Mouse (Mus musculus): ENCODE measurements at regions not wholly inside any gene's neighbourhood (a gene's known extent, or its start where the extent isn't known, plus 50 kb on each side); places are given as distances from the start of the nearest gene placed in this dataset.

GRCm38 (mm10) chr4:30408525-30408924, 1555.4 kb upstream of the Map3k7 start:
- in situ Hi-C loops (cut with MboI, MseI) = no loop called here

GRCm38 (mm10) chr4:30447644-30448043, 1516.3 kb upstream of the Map3k7 start:
- in situ Hi-C loops (cut with MboI, MseI) = loop anchor here (10.0 kb wide), 1 partner anchor 1643 kb away; no protein-coding TSS in a partner anchor

GRCm38 (mm10) chr4:30450395-30450794, 1513.5 kb upstream of the Map3k7 start:
- in situ Hi-C loops (cut with MboI, MseI) = no loop called here

GRCm38 (mm10) chr4:30467336-30467933, 1496.5 kb upstream of the Map3k7 start:
- in situ Hi-C loops (cut with MboI, MseI) = no loop called here

- in situ Hi-C loops (cut with MboI, MseI) = no loop called here
Measured at GRCm38 (mm10) chr4:30476621-30477020, 1487.3 kb upstream of the Map3k7 start.

GRCm38 (mm10) chr4:30500067-30500670, 1463.7 kb upstream of the Map3k7 start:
- in situ Hi-C loops (cut with MboI, MseI) = no loop called here

All from T-helper 2 cell (primary cell).